Mouse (Mus musculus) fat pad, adult 2 months (tissue): ENCODE measurements around the gene Tubgcp4.

Experiments used
- DNase-seq: peaks from one replicate; pipeline ENCODE4 v3.0.0-alpha.2; 2011; ENCODE audit warnings: low read depth, low spot score; ENCODE audit errors: extremely low read depth

The Tubgcp4 gene

GRCm38 (mm10) chr2:121195466-121195865 lies 25.0 kb downstream of the Tubgcp4 start:
- no peak for DNase-seq

GRCm38 (mm10) chr2:121204276-121204675 lies 33.8 kb downstream of the Tubgcp4 start:
- DNase-seq: no peak

- no peak for DNase-seq
Observed at GRCm38 (mm10) chr2:121206541-121206940, 36.1 kb downstream of the Tubgcp4 start.

- DNase-seq: no peak
Observed at GRCm38 (mm10) chr2:121214491-121214890, 44.0 kb downstream of the Tubgcp4 start.

GRCm38 (mm10) chr2:121219177-121219576 lies 48.7 kb downstream of the Tubgcp4 start:
- no peak for DNase-seq

GRCm38 (mm10) chr2:121219994-121220393 lies 49.5 kb downstream of the Tubgcp4 start:
- DNase-seq: no peak

- no peak for DNase-seq
Observed at GRCm38 (mm10) chr2:121223010-121223409, 52.6 kb downstream of the Tubgcp4 start.

GRCm38 (mm10) chr2:121228135-121228534 lies 57.7 kb downstream of the Tubgcp4 start:
- no peak for DNase-seq

- DNase-seq: no peak
Observed at GRCm38 (mm10) chr2:121235460-121236072, 65.1 kb downstream of the Tubgcp4 start.

GRCm38 (mm10) chr2:121239426-121239825 lies 69.0 kb downstream of the Tubgcp4 start:
- no peak for DNase-seq

- no peak for DNase-seq
Observed at GRCm38 (mm10) chr2:121244099-121244498, 73.6 kb downstream of the Tubgcp4 start.
